Mouse (Mus musculus): ENCODE measurements at regions not wholly inside any gene's neighbourhood (a gene's known extent, or its start where the extent isn't known, plus 50 kb on each side); places are given as distances from the start of the nearest gene placed in this dataset.

DNA sequence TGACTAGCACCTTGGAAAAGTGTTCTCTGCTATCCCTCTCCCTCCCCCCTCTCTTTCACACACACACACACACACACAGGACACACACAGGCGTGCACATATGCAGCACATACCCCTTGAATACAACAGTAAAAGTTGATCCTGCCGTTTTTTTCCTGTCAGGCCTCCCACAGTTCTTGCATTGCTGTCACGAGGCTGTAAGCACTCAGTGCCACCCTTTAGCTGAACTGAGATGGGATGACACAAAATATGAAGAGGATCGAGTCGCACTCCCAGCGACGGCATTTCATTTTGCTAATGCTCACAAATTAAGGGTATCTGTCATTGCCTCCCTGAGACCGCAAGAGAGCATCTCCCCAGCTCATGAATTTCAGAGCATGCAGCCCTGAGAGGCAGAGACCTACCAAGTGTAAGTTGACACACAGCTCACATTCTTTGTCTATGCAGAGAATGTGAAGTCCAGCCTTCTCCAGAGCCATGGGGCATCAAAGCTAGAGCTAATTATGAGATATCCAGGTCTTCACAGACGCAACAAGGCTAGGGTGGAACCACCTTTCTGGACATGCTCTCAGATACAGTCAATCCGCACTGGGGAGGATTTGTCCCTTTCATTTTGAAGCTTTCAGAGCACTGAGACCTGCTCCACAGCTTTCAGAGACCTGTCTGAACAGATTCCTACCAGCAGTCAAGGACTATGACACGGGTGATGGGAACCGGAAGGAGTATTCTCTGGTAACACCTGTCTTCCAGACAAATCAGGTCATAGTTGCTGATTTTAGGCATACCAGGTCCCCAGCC, 152.3 kb downstream of the Cmpk2 start:
- no peak for DNase-seq

DNA sequence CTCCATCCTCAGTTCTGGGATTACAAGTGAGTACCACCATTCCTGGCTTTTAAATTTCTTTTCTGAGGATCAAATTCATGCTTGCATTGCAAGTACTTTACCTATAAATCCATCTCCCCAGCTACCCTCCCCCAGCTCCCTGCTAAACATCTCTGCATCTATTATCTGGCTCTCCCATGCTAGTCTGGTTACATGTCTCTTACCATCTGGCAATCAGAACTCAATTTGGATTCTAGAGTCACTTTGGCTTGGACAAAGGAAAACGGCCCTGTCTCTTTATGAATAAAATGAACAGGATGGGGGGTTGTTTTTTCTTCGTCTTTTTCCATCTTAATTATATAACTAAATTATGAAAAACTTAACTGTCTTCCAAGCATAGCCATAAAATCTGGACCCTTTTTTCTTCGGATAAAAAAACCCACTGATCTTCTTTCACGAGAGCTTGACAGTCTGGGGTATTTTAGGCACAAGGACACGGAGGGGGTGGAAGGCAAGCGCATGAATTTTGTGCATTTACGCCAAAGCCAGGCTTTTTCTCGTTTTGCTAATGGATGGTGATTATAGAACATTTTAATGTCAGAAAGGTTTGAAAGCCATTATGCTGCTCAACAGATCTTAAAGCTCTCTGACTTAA, 151.6 kb downstream of the Cmpk2 start:
- no peak for DNase-seq

DNA sequence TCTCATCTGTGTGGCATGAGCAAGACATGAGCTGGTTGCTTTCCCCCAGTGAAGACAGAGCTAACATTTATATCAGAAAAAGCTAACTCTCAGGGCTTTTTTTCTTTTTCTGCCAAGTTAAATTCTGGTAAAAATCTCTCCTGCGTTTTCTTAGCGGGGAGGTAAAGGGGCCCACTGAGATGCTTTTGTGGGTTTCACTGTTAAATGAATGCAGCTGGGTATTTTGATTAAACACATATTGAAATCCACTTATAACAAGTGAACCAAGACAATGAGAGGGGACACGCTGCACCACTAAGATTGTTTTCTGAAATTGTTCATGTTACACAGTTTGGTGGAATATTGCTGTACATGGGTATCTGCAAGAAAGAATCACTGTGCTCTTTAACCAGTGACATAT, 149.0 kb downstream of the Cmpk2 start:
- no peak for DNase-seq

DNA sequence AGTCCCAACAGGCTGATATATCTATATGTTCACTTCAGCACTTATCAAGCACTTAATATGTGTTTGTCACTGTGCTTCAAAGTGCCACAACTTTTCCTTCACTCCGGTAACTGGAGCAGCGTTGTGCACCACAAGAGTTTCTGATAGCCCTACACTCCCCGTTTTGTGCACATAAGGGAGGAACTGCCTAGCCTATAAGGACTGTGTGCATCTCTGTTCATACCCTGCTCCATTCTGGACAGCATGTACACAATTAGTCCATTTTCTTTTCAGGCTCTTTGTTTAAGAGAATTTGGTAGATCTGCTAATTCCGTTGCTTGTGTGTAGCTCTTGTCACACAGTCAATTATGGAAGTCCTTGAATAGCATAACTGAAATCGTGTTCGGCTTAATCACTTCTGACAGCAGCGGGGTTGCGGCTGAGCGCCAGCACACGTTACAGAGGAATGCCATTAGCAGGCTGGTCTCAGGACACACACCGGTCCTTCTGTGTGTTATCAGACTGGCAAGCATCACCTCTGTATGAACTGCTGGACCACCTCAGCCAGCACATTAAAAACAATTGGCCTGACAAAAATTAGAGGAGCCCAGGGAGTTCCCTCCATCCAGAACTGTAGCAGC, 144.2 kb downstream of the Cmpk2 start:
- no peak for DNase-seq

DNA sequence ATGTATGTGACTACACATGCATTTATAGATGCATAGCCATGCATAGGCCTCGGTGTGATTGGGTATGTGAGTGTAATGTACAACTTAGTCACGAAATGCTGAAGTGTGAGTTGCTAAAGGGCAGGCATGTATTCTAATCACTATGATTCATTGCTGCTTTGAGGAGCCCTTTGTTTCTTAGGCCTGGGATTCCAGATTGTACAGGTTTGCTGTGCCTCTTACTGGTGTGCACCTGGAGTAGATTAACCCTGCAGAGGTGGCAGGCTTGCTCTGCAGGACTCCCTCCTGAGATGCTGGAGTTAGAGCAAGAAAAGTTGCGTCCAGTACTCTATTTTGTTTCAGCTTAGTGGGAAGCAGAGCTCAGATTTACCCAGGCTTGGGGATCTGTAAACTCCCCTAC, 141.1 kb downstream of the Cmpk2 start:
- DNase-seq: no peak

DNA sequence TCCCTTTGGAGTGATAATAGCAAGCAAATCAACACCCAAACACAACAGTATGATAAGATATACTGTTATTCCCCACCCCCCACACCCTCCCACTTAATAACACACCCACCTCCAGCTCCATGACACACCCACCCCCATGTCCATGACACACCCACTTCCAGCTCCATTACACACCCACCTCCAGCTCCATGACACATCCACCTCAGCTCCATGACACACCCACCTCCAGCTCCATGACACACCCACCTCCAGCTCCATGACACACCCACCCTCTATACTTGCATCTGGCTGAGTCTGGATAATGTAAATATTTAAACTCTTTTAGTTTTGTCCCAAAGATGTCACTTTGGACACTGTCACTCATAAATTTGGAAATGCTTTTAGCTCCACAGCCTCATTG, 129.5 kb downstream of the Cmpk2 start:
- DNase-seq: no peak

DNA sequence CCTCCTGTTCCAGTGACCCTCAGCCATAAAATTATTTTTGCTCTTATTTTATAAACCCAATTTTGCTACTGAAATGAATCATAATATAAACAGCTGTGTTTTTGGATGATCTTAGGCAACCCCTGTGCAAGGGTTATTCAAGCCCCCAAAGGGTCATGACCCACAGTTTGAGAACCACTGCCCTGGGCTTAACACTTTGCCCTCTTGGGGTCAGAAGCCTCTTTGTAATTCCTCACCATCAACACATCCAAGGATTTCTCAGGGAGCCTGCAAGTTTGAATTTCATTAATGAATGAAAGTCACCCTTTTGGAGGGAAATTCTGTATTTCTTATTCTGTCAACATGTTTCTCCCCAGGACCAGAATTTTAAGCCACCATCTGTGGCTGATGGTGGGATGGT, 123.1 kb downstream of the Cmpk2 start:
- no peak for DNase-seq

DNA sequence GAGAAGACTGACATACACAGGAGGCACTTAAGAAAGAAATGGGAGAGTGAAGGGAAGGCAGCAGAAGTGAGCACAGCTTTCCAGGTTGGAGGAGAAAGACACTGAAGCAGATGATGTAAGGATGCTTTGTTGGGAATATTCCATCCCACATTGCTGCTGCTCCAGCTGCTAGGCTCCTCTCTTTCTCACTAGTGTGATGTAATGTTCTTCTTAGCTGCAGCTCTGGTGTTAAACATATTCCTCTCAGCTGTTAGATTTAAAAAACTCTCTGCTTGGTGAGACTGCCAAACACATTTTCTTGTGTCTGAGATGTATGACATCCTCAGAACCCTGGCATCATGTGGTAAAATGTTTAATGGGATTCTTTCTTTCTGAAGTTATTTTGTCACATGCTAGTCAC, 120.1 kb downstream of the Cmpk2 start:
- DNase-seq: no peak

DNA sequence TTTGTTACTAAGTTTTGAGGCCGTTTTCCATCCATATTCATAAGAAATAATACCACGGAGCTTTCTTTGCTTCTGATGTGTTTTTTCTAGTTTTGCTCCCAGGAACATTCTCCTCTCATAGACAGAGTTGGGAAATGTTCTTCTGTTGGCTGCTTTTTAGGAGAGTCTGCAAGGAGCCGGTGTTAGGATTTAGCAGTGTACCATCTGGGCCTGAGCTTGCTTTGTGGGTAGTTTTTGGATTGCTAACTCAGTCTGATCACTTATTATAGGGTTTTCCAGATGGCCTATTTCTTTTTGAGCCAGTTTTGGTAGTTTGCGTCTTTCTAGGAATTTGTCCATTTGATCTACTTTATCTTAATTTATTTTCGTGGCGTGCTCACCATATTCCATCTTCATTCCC, 108.4 kb downstream of the Cmpk2 start:
- no peak for DNase-seq

DNA sequence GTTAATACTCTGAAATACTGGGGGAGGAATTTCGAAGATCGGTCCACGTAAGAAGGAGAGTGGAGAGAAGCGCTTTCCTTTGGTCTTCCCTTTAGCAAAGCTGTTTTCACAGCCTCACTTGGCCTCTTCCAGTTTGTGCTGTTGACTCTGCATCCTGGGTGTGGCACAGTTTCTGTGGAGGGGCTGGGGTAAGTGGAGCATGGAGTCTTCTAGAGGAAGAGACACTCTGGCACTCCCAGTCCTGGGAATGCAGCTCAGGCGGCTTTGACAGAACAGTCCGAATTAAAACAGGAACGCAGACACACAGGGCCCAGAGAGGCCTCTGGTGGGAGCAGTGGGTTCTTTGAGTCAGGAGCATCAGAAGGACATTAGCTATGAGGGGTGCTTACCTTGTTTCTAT, 102.6 kb downstream of the Cmpk2 start:
- no peak for DNase-seq

DNA sequence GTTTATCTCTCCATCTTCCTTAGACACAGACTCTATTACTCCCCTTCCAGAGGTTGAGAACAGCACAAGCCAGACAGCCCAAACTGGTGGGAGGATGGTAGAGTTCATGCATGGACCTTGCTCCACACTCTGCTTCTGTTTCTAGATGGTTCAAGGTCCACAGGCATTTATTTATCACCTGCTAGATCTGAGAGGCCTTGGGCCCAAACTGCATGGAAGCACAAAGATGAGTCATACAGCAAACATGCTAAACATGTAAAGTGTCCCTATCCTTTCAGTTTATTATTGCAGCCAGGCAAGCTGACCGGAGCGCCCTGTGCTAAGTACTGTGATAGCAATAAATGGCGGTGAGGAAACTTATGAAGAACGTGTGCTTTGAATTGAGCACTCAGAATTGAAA, 98.4 kb downstream of the Cmpk2 start:
- no peak for DNase-seq

DNA sequence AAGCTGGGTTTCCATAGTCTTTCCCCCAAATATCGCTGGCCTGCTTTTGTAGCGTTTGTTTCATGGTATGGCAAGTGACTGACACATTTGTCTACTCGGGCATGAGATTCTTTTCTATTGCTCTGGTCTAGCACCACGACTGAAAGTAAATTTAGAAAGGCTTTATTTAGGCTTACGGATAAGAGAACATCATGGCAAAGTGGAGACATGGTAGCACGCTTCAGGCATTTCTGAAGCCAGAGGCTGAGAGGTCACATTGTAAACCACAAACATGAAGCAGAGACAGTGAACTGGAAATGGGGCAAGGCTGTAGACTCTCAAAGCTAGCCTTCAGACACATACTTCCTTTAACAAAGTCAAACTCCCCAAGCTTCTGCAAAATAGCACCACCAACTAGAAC, 93.9 kb downstream of the Cmpk2 start:
- DNase-seq: no peak

DNA sequence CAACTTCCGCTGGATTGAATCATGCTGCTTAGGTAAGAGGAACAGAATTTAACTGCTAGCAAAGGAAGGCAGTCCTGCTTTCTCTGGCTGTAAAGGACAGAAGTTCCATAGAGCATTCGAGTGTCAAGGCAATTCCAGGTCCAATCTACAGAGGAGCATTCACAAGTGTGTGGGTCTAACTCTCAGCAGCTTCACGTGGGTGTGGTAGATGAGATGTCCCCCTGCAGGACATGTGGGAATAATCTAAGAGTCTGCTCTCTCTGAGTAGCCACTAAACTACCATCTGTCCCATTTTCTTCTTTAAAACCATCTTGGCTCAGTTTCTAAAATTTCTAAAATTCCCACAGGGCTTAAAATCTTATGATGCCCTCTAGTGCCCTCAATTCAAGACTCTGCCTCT, 90.6 kb downstream of the Cmpk2 start:
- no peak for DNase-seq

DNA sequence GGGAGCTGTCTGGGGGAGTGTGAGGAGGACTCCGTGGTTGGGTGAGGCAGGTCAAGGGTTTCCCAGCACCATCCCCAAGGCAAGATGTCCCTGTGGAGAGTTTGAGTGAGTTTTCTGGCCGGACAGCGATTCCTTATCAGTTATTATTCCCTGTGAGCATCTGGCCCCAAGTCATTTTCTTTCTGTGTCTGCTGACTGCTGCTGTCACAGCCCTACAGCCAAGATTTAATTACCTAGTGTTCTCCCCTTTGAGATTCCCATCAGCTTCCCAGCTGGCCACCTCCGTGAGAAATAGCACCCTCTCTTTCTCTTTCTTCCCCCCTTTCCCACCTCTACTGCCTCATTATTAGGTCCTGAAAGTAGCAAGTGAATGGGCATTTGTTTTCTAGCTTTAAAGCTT, 88.4 kb downstream of the Cmpk2 start:
- DNase-seq: no peak

DNA sequence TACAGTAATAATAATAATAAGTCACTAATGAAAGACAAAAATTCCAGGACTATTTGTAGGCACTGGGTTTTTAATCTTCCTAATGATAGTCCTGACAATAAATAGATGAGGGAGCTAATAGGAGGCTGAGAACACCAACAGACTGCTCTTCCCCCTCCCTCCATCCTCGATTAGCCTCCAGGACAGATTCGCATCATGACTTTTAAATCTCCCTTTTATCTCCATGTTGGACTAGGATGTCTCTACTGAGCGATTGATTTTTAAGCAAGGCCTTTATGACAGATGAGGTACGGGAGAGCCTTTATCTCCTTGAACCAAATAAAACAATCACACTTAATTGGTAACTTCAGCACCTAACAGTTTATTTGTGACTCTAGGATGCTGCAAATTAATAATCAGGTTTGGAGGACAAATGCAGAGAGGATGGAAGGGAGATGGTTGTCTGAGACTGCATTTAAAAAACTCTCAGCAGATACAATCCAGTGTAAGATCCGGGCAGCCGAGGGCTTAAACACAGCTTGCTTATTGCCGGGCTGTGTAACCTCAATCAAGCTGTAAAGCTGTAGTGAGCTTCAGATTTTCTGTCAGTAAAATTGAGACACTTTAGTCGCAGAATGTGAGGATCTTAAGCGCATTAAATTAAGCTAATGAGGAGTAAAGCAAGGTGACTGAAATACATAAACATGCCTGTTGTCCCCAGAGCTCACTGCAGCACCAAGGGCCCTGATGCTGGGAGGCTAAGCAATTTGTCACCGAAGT, 82.3 kb downstream of the Cmpk2 start:
- no peak for DNase-seq

DNA sequence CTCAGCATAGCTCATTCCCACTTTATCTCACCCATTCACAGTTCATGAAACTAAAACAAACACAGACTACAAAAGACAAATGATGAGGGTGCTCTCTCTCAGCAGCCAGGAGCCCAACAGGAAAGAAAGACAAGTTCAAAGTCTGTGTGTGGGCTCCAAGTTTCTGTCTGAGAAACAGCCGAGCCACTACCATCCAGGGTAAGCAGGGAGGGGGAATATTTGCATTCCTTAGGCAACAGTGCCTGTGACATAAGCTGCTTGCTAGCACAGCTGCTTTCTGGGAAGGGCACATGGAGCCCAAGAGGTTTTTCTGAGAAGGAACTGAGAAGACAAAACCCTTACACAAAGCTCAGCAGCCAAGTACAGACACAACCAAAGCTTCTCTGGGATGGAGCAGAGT, 78.5 kb downstream of the Cmpk2 start:
- no peak for DNase-seq

DNA sequence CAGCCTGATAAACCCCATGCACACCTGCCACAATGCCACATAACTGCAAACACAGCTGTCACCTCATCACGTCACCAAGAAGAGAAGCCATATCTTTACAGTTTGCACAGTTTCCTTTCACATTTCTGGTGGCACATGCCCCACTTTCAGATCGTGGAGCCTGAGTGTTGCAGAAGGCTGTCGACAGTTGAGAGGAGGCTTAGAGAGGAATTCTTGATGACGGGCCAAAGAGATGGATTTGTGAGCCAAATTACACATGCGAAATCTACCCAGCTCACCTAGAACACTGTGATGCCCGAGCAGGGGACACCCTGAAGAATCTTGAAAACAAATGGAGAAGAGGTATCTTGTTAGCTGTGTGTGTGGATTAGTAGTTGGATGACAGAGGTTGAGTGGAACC, 77.4 kb downstream of the Cmpk2 start:
- DNase-seq: no peak

DNA sequence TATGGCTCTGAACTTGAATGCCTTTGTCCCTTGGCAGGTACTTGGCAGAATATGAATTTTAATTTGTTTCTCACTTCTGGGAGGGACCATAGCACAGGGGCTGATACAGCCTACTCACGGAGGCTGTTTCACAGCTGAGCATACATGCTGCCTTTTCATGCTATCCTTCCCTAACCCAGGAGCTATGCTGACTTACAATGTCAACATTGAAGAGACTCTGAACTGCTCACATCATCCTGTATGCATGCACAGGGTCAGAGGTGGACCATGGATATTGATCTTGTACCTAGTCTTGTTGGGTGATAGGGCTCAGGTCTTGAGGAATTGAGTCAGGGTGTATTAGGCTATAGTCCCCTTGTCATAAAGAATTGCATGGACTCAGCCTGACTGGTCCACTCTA, 74.5 kb downstream of the Cmpk2 start:
- DNase-seq: no peak

DNA sequence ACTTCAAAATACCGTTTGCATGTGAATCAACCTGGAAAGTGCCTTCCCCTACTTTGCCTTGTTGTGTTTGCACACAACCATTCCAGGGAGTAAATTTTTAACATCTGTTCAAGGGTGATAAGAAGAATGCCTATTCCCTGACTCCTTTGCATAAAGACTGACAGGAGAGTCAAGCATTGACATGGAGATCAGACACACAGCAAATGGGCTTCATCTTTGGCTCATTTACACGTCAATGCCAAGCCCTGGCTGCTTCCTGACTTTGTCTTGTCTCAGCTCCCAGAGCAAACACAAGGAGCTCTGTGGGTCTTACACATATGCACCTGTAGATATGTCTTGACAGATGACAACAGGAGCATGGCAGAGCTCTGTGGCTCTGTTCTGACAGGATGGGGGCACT, 73.4 kb downstream of the Cmpk2 start:
- no peak for DNase-seq

DNA sequence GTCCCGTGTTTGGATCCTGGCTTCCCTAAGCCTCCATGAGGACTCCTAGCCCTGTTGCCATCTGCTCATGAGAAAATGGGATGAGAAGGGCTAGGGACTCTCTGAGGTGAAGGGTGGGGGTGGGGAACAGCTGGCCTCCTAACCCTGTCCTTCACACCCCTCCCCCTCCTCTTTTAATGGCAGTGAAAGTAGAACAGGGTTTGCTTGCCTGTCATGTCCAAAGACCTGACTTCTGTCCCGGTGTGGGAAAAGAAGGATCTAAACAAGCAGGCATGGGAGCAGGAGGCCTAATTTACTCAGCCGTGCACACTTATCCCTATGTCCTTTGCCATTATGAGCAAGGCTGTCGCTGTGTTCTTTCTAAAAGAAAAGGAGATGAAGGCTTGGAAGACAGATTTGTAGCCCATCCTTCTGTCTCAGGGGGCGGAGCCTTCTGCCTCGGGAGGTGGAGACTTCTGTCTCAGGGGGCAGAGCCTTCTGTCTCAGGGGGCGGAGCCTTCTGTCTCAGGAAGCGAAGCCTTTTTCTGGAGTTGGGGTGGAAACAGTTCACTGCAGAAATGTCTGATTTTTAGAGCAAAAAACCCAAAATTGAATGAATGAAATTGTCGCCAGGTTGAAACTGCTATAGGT, 66.4 kb downstream of the Cmpk2 start:
- no peak for DNase-seq

DNA sequence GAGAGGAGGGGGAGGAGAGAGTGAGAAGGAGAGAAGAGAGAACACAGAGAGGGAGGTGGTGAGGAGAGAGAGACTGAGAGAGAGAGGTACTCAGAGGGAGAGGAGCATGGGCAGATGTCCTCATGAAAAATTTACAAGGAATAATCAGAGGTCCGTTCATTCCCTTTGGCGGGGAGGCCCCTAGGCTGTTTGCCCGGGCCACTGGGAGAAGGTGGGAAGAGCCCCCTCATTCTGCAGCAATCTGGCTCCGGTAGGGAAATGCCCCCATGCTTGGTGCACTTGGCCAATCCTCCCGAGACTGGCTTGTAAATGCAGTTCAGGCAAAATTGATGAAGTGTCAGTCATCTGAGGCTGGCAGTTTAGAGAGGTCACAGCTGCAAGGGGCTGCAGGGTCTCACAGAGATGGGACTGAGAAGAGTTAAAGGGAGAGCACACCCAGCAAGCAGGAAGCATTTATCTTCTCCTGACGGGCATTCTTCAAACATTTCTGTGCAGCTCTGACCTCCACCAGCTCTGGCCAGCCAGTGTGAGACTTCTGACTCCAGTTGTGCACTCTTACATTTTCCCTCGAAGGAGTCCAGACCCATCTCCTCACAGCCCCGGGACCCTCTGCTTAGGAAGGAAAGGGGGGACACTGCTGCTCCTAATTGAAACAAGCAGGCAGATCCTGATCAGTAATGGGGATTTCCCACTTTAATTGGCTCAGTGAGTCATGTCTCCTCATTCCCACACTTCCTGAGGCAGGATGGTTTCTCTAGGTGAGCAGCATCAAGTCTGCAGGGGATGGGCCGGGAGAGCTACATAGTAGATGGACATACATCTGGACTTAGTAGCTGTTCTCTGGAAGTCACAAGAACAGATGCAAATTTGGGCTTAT, 65.5 kb downstream of the Cmpk2 start:
- no peak for DNase-seq

DNA sequence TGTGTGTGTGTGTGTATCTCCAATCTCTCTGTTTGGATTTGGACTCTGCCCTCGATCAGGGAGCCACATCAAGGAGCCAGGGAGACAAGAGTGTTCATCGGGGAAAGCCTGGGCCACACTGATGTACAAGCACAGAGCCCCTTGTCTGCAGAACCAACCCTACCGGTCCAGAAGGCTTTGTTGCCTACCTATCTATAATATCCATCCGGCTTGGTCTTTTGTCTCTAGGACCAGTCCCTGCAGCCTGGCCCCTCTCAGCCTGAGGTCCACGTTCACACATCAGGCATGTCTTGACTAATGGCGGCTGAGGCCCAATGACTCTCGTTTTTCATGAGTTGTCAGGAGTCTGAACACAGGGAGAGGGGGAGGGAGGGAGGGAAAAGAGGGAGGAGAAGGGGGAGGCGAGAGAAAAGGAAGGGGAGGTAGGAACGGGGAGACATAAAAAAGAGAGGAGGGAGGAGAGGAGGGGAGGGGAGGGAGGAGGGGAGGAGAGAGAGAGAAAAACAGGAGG, 64.7 kb downstream of the Cmpk2 start:
- no peak for DNase-seq

Measured in thymus, adult 18-20 months (tissue).